Mouse (Mus musculus) CH12.LX (cell line): Measurements from ENCODE around the gene Zkscan1. TPM values are rescaled to one million over a fixed set of nuclear protein-coding genes. Genes with fewer than 3 reads are reported as not detected.
"Not testable (repeated sequence)": the region's sequence is repeated elsewhere in the genome, so short reads cannot be mapped to it uniquely, and the experiment has no call there.

ENCODE experiments used
- DNase-seq: peaks from one replicate; pipeline ENCODE4 v3.0.0-alpha.2; 2013; ENCODE audit errors: extremely low read depth
- H3K27ac ChIP-seq: 2 replicates; pipeline ENCODE4 v1.5.1; 2012; ENCODE audit warnings: low read depth, mild to moderate bottlenecking, control low read depth, moderate library complexity; ENCODE audit not compliant: insufficient read depth
- H3K27me3 ChIP-seq: replicated peaks from 2 replicates; pipeline ENCODE3; 2012; ENCODE audit warnings: inconsistent platforms
- H3K36me3 ChIP-seq, 2 experiments: replicated peaks in 1 of 2; 2 replicates each; pipeline versions ENCODE3 to v1.6.1; 2012; ENCODE audit warnings: inconsistent platforms in 1 of 2, low read length in 1 of 2, mild to moderate bottlenecking in 1 of 2, mixed read lengths in 1 of 2, moderate library complexity in 1 of 2; ENCODE audit not compliant: control insufficient read depth in 1 of 2, insufficient read depth in 1 of 2
- H3K4me1 ChIP-seq, 2 experiments: 2 replicates each; pipeline ENCODE4 v1.6.1; 2012; ENCODE audit warnings: inconsistent platforms in 1 of 2, moderate library complexity in 1 of 2; ENCODE audit not compliant: insufficient read depth in 2 of 2, control insufficient read depth in 1 of 2
- H3K4me2 ChIP-seq: 2 replicates; pipeline ENCODE4 v1.6.1; 2012; ENCODE audit warnings: low read depth, mild to moderate bottlenecking, control low read depth; ENCODE audit not compliant: poor library complexity, insufficient read depth, severe bottlenecking
- H3K4me3 ChIP-seq, 3 experiments: fragments of 150-350 bp in 1 of 3; sonication (generic) in 1 of 3; replicated peaks in 1 of 3; 2 replicates each; pipeline versions ENCODE3 to v1.5.1; 2011 to 2012; ENCODE audit warnings: low read depth in 2 of 3, low read length in 2 of 3, mild to moderate bottlenecking in 2 of 3, moderate library complexity in 2 of 3, control low read depth in 1 of 3, improper control_type of control experiment in 1 of 3, inconsistent platforms in 1 of 3, mixed read lengths in 1 of 3; ENCODE audit not compliant: poor library complexity in 1 of 3
- H3K79me2 ChIP-seq: replicated peaks from 2 replicates; pipeline ENCODE4 v1.6.1; 2012; ENCODE audit warnings: mild to moderate bottlenecking, moderate library complexity; ENCODE audit not compliant: control insufficient read depth, poor library complexity, insufficient read depth, severe bottlenecking; ENCODE audit errors: extremely low read depth
- H3K9ac ChIP-seq: 2 replicates; pipeline ENCODE4 v1.6.1; 2012; ENCODE audit warnings: low read depth, mild to moderate bottlenecking, control low read depth, moderate library complexity; ENCODE audit not compliant: insufficient read depth
- H3K9me3 ChIP-seq: replicated peaks from 2 replicates; pipeline ENCODE3; 2012; ENCODE audit warnings: low read length, inconsistent platforms, mixed read lengths
- BHLHE40 ChIP-seq: IDR thresholded peaks from 2 replicates; pipeline ENCODE4 v1.6.1; 2011; ENCODE audit warnings: mild to moderate bottlenecking, low read depth, low read length, improper control_type of control experiment
- CHD1 ChIP-seq: IDR thresholded peaks from 2 replicates; pipeline ENCODE4 v1.6.1; 2012; ENCODE audit warnings: low read depth, low read length, improper control_type of control experiment, inconsistent platforms
- CHD2 ChIP-seq: IDR thresholded peaks from 2 replicates; pipeline ENCODE4 v1.6.1; 2011; ENCODE audit warnings: low read length, improper control_type of control experiment
- CTCF ChIP-seq, 2 experiments: IDR thresholded peaks in 1 of 2; conservative IDR thresholded peaks in 1 of 2; 2 replicates each; pipeline ENCODE4 v1.5.1; 2011 to 2012; ENCODE audit warnings: low read depth in 2 of 2, low read length in 2 of 2, improper control_type of control experiment in 1 of 2, inconsistent platforms in 1 of 2, mild to moderate bottlenecking in 1 of 2, moderate library complexity in 1 of 2
- E2F4 ChIP-seq: IDR thresholded peaks from 2 replicates; pipeline ENCODE4 v1.6.1; 2011; ENCODE audit warnings: low read depth, low read length, improper control_type of control experiment; ENCODE audit not compliant: insufficient replicate concordance
- ELF1 ChIP-seq: IDR thresholded peaks from 2 replicates; pipeline ENCODE4 v1.6.1; 2014; ENCODE audit warnings: low read depth, mild to moderate bottlenecking, inconsistent platforms, low read length, improper control_type of control experiment
- EP300 ChIP-seq: IDR thresholded peaks from 2 replicates; pipeline ENCODE4 v1.6.1; 2011; ENCODE audit warnings: low read length, improper control_type of control experiment
- ETS1 ChIP-seq: conservative IDR thresholded peaks from 2 replicates; pipeline ENCODE4 v1.6.1; 2012; ENCODE audit warnings: low read depth, mild to moderate bottlenecking, inconsistent platforms, low read length, improper control_type of control experiment, moderate library complexity
- GABPA ChIP-seq: IDR thresholded peaks from 2 replicates; pipeline ENCODE4 v1.6.1; 2012; ENCODE audit warnings: low read depth, low read length, improper control_type of control experiment, inconsistent platforms; ENCODE audit not compliant: insufficient replicate concordance
- HCFC1 ChIP-seq: IDR thresholded peaks from 2 replicates; pipeline ENCODE4 v1.6.1; 2012; ENCODE audit warnings: low read depth, mild to moderate bottlenecking, inconsistent platforms, low read length, improper control_type of control experiment
- IRF4 ChIP-seq: IDR thresholded peaks from 2 replicates; pipeline ENCODE4 v1.6.1; 2014; ENCODE audit warnings: low read depth, mild to moderate bottlenecking, inconsistent platforms, low read length, improper control_type of control experiment
- JUN ChIP-seq: IDR thresholded peaks from 2 replicates; pipeline ENCODE4 v1.6.1; 2011; ENCODE audit warnings: low read depth, mild to moderate bottlenecking, low read length, improper control_type of control experiment, moderate library complexity; ENCODE audit not compliant: insufficient read depth
- JUND ChIP-seq: conservative IDR thresholded peaks from 2 replicates; pipeline ENCODE4 v1.6.1; 2011; ENCODE audit warnings: low read depth, low read length, improper control_type of control experiment
- KAT2A ChIP-seq: IDR thresholded peaks from 2 replicates; pipeline ENCODE4 v1.6.1; 2012; ENCODE audit warnings: low read length, improper control_type of control experiment, inconsistent platforms; ENCODE audit not compliant: insufficient replicate concordance
- MAFK ChIP-seq: IDR thresholded peaks from 2 replicates; pipeline ENCODE4 v1.6.1; 2011; ENCODE audit warnings: low read length, improper control_type of control experiment; ENCODE audit not compliant: insufficient replicate concordance
- MAX ChIP-seq: IDR thresholded peaks from 2 replicates; pipeline ENCODE4 v1.6.1; 2011; ENCODE audit warnings: low read length, improper control_type of control experiment
- MAZ ChIP-seq: IDR thresholded peaks from 2 replicates; pipeline ENCODE4 v1.6.1; 2012; ENCODE audit warnings: low read depth, mild to moderate bottlenecking, inconsistent platforms, low read length, improper control_type of control experiment, moderate library complexity
- MEF2A ChIP-seq: IDR thresholded peaks from 2 replicates; pipeline ENCODE4 v1.6.1; 2014; ENCODE audit warnings: low read depth, mild to moderate bottlenecking, inconsistent platforms, low read length, improper control_type of control experiment, borderline replicate concordance
- MXI1 ChIP-seq: IDR thresholded peaks from 2 replicates; pipeline ENCODE4 v1.6.1; 2011; ENCODE audit warnings: mild to moderate bottlenecking, low read depth, low read length, improper control_type of control experiment
- MYC ChIP-seq: IDR thresholded peaks from 2 replicates; pipeline ENCODE4 v1.6.1; 2011; ENCODE audit warnings: low read depth, mild to moderate bottlenecking, improper control_type of control experiment, low read length
- NELFE ChIP-seq: IDR thresholded peaks from 2 replicates; pipeline ENCODE4 v1.6.1; 2011; ENCODE audit warnings: low read depth, low read length, improper control_type of control experiment
- NRF1 ChIP-seq: IDR thresholded peaks from 2 replicates; pipeline ENCODE4 v1.6.1; 2014; ENCODE audit warnings: low read depth, mild to moderate bottlenecking, inconsistent platforms, low read length, improper control_type of control experiment, moderate library complexity
- PAX5 ChIP-seq: IDR thresholded peaks from 2 replicates; pipeline ENCODE4 v1.6.1; 2012; ENCODE audit warnings: low read length, inconsistent platforms, mixed read lengths
- POLR2A ChIP-seq: IDR thresholded peaks from 2 replicates; pipeline ENCODE4 v1.6.1; 2011; ENCODE audit warnings: low read depth, mild to moderate bottlenecking, improper control_type of control experiment, low read length
- POLR2AphosphoS2 ChIP-seq: IDR thresholded peaks from 2 replicates; pipeline ENCODE4 v1.6.1; 2011; ENCODE audit warnings: low read depth, low read length, improper control_type of control experiment
- RAD21 ChIP-seq: IDR thresholded peaks from 2 replicates; pipeline ENCODE4 v1.6.1; 2011; ENCODE audit warnings: low read depth, mild to moderate bottlenecking, low read length, improper control_type of control experiment, moderate library complexity
- RCOR1 ChIP-seq: conservative IDR thresholded peaks from 2 replicates; pipeline ENCODE4 v1.6.1; 2012; ENCODE audit warnings: low read depth, mild to moderate bottlenecking, inconsistent platforms, low read length, improper control_type of control experiment
- SIN3A ChIP-seq: IDR thresholded peaks from 2 replicates; pipeline ENCODE4 v1.6.1; 2012; ENCODE audit warnings: low read length, improper control_type of control experiment, inconsistent platforms
- SMC3 ChIP-seq: IDR thresholded peaks from 2 replicates; pipeline ENCODE4 v1.6.1; 2011; ENCODE audit warnings: low read depth, low read length, improper control_type of control experiment
- TBP ChIP-seq: conservative IDR thresholded peaks from 2 replicates; pipeline ENCODE4 v1.6.1; 2011; ENCODE audit warnings: low read depth, low read length, improper control_type of control experiment
- TCF12 ChIP-seq: IDR thresholded peaks from 2 replicates; pipeline ENCODE4 v1.6.1; 2014; ENCODE audit warnings: low read depth, mild to moderate bottlenecking, inconsistent platforms, low read length, improper control_type of control experiment
- UBTF ChIP-seq: IDR thresholded peaks from 2 replicates; pipeline ENCODE4 v1.6.1; 2012; ENCODE audit warnings: low read depth, mild to moderate bottlenecking, inconsistent platforms, low read length, improper control_type of control experiment, moderate library complexity
- USF1 ChIP-seq: IDR thresholded peaks from 2 replicates; pipeline ENCODE4 v1.6.1; 2014; ENCODE audit warnings: low read depth, mild to moderate bottlenecking, inconsistent platforms, low read length, improper control_type of control experiment
- USF2 ChIP-seq: conservative IDR thresholded peaks from 2 replicates; pipeline ENCODE4 v1.6.1; 2011; ENCODE audit warnings: low read depth, low read length, improper control_type of control experiment
- ZC3H11A ChIP-seq: IDR thresholded peaks from 2 replicates; pipeline ENCODE4 v1.6.1; 2012; ENCODE audit warnings: low read depth, mild to moderate bottlenecking, inconsistent platforms, low read length, improper control_type of control experiment
- ZKSCAN1 ChIP-seq: IDR thresholded peaks from 2 replicates; pipeline ENCODE4 v1.6.1; 2012; ENCODE audit warnings: low read depth, inconsistent platforms, low read length, improper control_type of control experiment, borderline replicate concordance
- ZMIZ1 ChIP-seq: IDR thresholded peaks from 2 replicates; pipeline ENCODE4 v1.6.1; 2012; ENCODE audit warnings: low read depth, mild to moderate bottlenecking, inconsistent platforms, low read length, improper control_type of control experiment
- ZNF384 ChIP-seq: IDR thresholded peaks from 2 replicates; pipeline ENCODE4 v1.6.1; 2012; ENCODE audit warnings: low read depth, low read length, improper control_type of control experiment, inconsistent platforms
- dilution Hi-C: fragments of 300-500 bp; cut with MboI; formaldehyde crosslinking; loops from 2 replicates; pipeline ENCODE4 v1.14.3; 2020; ENCODE audit warnings: low sequenced_read_pairs; ENCODE audit not compliant: extremely low pct_unique_long_range_greater_than_20kb, extremely low pct_ligation_motif_present
- in situ Hi-C: fragments of 300-500 bp; cut with MboI; formaldehyde crosslinking; loops from 3 replicates; pipeline ENCODE4 v1.14.3; 2019; ENCODE audit warnings: low sequenced_read_pairs, low pct_ligation_motif_present, low pct_unique_long_range_greater_than_20kb, mixed read lengths
- polyA plus RNA-seq: library from polyadenylated mRNA; unstranded; fragments of >175 nt; gene quantifications from 2 replicates; pipeline ENCODE4 v1.2.1, GENCODE M21; 2012; ENCODE audit warnings: low read depth; ENCODE audit not compliant: insufficient read length
- total RNA-seq, 2 experiments: library from RNA; depleted of rRNA; stranded (reverse); fragments of 300-350 nt in 1 of 2; fragments of >200 nt in 1 of 2; gene quantifications; 2 replicates each; pipeline ENCODE4 v1.2.3; 2012 to 2014

Gene Zkscan1
- total RNA-seq (2012; rRNA removed) (9.5 and 10.5 TPM in 2 replicates), total RNA-seq (2014; rRNA removed) (10.7 and 12.0 TPM in 2 replicates), polyA plus RNA-seq (8.9 and 9.2 TPM in 2 replicates)

DNA sequence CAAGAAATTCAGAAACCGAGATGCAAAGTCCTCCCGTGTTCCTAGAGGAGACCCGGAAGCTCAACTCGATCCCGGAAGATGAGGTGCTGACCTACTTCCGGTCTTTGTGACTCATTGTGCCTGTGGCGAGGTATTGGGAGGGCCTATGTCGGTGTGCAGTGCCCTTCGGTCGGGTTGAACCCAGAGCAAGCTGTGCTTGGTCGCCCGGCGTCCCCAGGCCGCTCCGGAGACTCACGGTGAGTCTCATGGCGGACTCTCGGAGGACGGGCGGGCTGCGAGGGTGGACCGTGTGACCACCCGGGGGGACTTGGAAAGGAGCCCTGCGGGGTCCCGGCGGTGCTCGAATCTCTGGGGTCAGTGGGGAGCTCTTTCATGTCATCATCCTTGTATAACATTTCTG is at the start of gene Zkscan1:
Gene Zkscan1, plus strand, starts transcription at position 89 of the 400 bp plus-strand sequence.
- Histone ChIP-seq H3K9me3 (no peaks in the 10 kb centered on the region), H3K36me3 (peaks cover 7 to 28% of the 10 kb centered on the region in 2 experiments), H3K27ac (peak within 1 kb of the TSS; percentile 25; the same call in 1 of the 2 replicates), H3K9ac (peak within 1 kb of the TSS; percentile 100), H3K4me2 (peak within 1 kb of the TSS; percentile 98), H3K4me1 (peaks cover 0 to 49% of the 10 kb centered on the region in 2 experiments; a peak in 2 of 4 replicates), H3K79me2 (peaks cover 43% of the 10 kb centered on the region), H3K27me3 (no peaks in the 10 kb centered on the region), H3K4me3 (peak within 1 kb of the TSS; percentile 73 to 100 (median 91))
- DNase-seq = peak; percentile 94
- in situ Hi-C loops = no loop called here
- dilution Hi-C loops = no loop called here
- TF ChIP-seq ELF1 (peak; percentile 98), NELFE (peak; percentile 94), SMC3 (no peak), MXI1 (0 out of 2 replicates have a peak, but pooled peaks have one; percentile 77), MAFK (no peak), TBP (peak; percentile 94), PAX5 (no peak), USF1 (no peak), USF2 (no peak), TCF12 (peak; percentile 88), POLR2A (peak; percentile 95), KAT2A (peak; percentile 89; the same call in 1 of the 2 replicates), EP300 (no peak), E2F4 (no peak), MYC (peak; percentile 85), UBTF (no peak), SIN3A (peak; percentile 90), MAZ (no peak), RCOR1 (no peak), JUN (peak; percentile 36; the same call in 1 of the 2 replicates), ZNF384 (no peak), NRF1 (no peak), CHD1 (no peak), GABPA (peak; percentile 81), JUND (peak; percentile 54; the same call in 1 of the 2 replicates), ZMIZ1 (peak; percentile 68; the same call in 1 of the 2 replicates), RAD21 (no peak), CTCF (conservative IDR thresholded peaks at IDR 0.05 in 1 of 2, IDR thresholded peaks at IDR 0.05 in 1 of 2; ENCODE audit: low read depth in 2 of 2, low read length in 2 of 2) (no peak), BHLHE40 (no peak), CHD2 (no peak), HCFC1 (peak; percentile 90), IRF4 (no peak), ZKSCAN1 (no peak), POLR2AphosphoS2 (peak; percentile 86; the same call in 1 of the 2 replicates), MEF2A (no peak), ZC3H11A (no peak), ETS1 (no peak), MAX (no peak)

DNA sequence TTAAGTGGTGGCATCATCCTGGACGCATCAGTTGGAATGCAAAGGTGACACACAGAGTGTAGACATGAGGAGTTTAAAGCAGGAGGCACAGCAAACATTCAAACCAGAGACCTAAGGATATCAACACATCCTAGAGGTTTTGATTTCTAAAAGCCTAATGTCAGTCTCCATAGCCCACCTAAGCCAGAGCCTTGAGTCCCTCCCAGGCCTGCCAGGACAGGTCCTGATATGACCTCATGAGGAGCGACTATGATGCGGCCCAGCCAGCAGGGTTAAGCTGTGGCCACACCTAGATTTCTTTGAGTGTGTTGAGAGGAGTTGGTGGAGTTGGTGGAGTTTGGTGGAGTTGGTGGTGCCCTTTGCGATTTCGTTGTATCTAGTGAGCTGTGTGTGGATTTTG is 32.0 kb upstream of the Zkscan1 start, which contains the start of gene Smok3c:
Gene Smok3c, plus strand, starts transcription at position 301 of the 400 bp plus-strand sequence.
- H3K27me3 ChIP-seq, H3K79me2 ChIP-seq, in situ Hi-C loops, H3K9ac ChIP-seq, H3K4me1 ChIP-seq, H3K4me2 ChIP-seq, H3K9me3 ChIP-seq, H3K4me3 ChIP-seq, dilution Hi-C loops, H3K36me3 ChIP-seq, H3K27ac ChIP-seq, DNase-seq: not testable (repeated sequence)
